Mouse (Mus musculus) midbrain, embryonic 12.5 days (tissue): Measurements from ENCODE around the gene Tmem184a. TPM values are rescaled to one million over a fixed set of nuclear protein-coding genes. Genes with fewer than 3 reads are reported as not detected.
A peak's percentile ranks its signal among the peaks of the same experiment; 100 is the strongest.

ENCODE experiments used
- ATAC-seq: fragments of 200-750 bp; cut with Nextera tagmentation; 2 replicates; pipeline ENCODE4 v1.8.0; 2017; ENCODE audit warnings: low read depth, moderate TSS enrichment, moderate library complexity; ENCODE audit not compliant: low FRiP score
- H3K27ac ChIP-seq: fragments of 300-500 bp; sonication (generic); replicated peaks from 2 replicates; pipeline ENCODE4 v1.5.1; 2016; ENCODE audit warnings: mild to moderate bottlenecking
- H3K27me3 ChIP-seq: fragments of 300-500 bp; sonication (generic); 2 replicates; pipeline ENCODE4 v1.6.1; 2016; ENCODE audit warnings: mild to moderate bottlenecking
- H3K36me3 ChIP-seq: fragments of 300-500 bp; sonication (generic); 2 replicates; pipeline ENCODE4 v1.6.1; 2016
- H3K4me1 ChIP-seq: fragments of 300-500 bp; sonication (generic); 2 replicates; pipeline ENCODE4 v1.6.1; 2016
- H3K4me2 ChIP-seq: fragments of 300-500 bp; sonication (generic); replicated peaks from 2 replicates; pipeline ENCODE4 v1.6.1; 2016; ENCODE audit warnings: mild to moderate bottlenecking, moderate library complexity
- H3K4me3 ChIP-seq: fragments of 300-500 bp; sonication (generic); 2 replicates; pipeline ENCODE4 v1.5.1; 2016; ENCODE audit warnings: mild to moderate bottlenecking
- H3K9ac ChIP-seq: fragments of 300-500 bp; sonication (generic); replicated peaks from 2 replicates; pipeline ENCODE4 v1.6.1; 2016; ENCODE audit warnings: mild to moderate bottlenecking, moderate library complexity
- H3K9me3 ChIP-seq: fragments of 300-500 bp; sonication (generic); 2 replicates; pipeline ENCODE4 v1.6.1; 2016; ENCODE audit warnings: mild to moderate bottlenecking
- WGBS: fragments of 180-500 bp; shearing (Covaris S2); methylation state at CpG from one replicate; pipeline ENCODE4 v1.1.7; 2016; 5-methylcytosine and 5-hydroxymethylcytosine counted together
- polyA plus RNA-seq: library from polyadenylated mRNA; unstranded; fragments of >200 nt; fragmentation: Nextera tagmentation; extraction: Ambion mirVana; gene quantifications from 2 replicates; pipeline ENCODE4 v1.2.1, GENCODE M21; 2016

The Tmem184a gene
- polyA plus RNA-seq, 1 experiment from 2014 or later = 0.75 TPM

DNA sequence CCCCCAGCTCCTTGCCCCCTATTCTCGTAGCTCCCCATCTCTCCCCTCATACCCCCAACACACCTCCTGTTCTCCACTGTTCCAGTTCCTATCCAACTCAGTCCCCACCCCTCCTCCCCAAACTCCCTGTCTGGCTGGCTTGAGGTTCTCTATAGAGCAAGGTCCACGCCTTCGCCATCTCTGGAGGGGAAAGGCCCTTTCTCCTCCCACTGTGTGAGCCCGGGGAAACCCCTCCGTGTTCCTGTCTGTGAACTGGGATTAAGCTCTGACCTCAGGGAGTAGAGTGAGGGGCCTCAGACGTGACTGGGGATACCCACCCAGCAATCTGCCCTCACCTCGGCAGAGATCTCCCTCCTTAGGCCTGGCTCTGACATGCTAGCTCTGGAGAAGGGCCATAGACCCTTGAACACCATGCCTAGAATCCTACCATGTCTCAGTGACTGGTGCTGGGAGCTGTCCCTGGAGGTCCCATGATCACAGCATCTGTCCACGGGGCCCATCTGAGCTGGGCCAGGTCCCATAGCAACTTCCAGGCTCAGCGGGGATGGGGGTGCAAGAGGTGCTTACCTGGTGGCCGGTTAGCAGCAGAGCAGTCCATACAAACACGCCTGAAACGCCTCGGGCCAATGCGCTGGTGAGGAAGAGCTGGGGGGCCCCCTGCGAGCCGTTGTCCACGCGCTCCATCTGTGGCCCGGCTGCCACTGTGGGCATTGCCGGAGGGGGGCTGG lies 7.2 kb downstream of the Tmem184a start:
- no peak overlapping the region for H3K4me2 ChIP-seq
- no peak for ATAC-seq
- H3K4me3 ChIP-seq = no peak overlapping the region
- no peak overlapping the region for H3K27ac ChIP-seq
- H3K4me1 ChIP-seq = no peaks in the 10 kb centered on the region
- WGBS = 73% methylated on average over 20 of the region's 20 CpGs
- no peaks in the 10 kb centered on the region for H3K36me3 ChIP-seq
- H3K9ac ChIP-seq = no peak overlapping the region
- H3K9me3 ChIP-seq = no peaks in the 10 kb centered on the region
- peaks cover 30% of the 10 kb centered on the region for H3K27me3 ChIP-seq

- peaks cover 30% of the 10 kb centered on the region for H3K27me3 ChIP-seq
- H3K9ac ChIP-seq = no peak overlapping the region
- H3K36me3 ChIP-seq = no peaks in the 10 kb centered on the region
- H3K4me1 ChIP-seq = no peaks in the 10 kb centered on the region
- 78% methylated on average over 15 of the region's 15 CpGs for WGBS
- no peak overlapping the region for H3K4me2 ChIP-seq
- no peaks in the 10 kb centered on the region for H3K9me3 ChIP-seq
- no peak overlapping the region for H3K4me3 ChIP-seq
- no peak for ATAC-seq
- no peak overlapping the region for H3K27ac ChIP-seq
Observed at GRCm38 (mm10) chr5:139811677-139812397, 7.9 kb downstream of the Tmem184a start.

DNA sequence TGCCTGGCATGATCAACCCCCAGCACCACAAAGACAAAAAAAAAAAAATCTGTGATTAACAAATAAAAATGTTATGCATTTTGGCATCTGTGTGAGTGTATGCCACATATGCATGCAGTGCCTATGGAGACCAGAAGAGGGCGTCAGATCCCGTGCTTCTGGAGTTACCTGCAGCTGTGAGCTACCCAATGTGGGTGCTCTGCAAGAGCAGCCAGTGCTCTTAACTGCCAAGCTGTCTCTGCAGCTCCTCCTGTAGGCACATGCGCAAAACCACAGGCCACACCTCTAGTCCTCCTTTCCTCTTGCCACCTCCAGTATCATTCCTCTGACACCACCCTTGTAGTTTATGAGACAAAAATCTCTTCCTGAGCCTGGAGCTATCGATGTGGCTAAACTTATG lies 10.3 kb downstream of the Tmem184a start:
- H3K27me3 ChIP-seq = peaks cover 26% of the 10 kb centered on the region
- WGBS = 52% methylated on average over 4 of the region's 4 CpGs
- ATAC-seq = no peak
- no peak overlapping the region for H3K9ac ChIP-seq
- no peak overlapping the region for H3K4me2 ChIP-seq
- H3K36me3 ChIP-seq = no peaks in the 10 kb centered on the region
- H3K27ac ChIP-seq = no peak overlapping the region
- no peaks in the 10 kb centered on the region for H3K4me1 ChIP-seq
- no peaks in the 10 kb centered on the region for H3K9me3 ChIP-seq
- no peak overlapping the region for H3K4me3 ChIP-seq

GRCm38 (mm10) chr5:139805924-139806323 lies 13.8 kb downstream of the Tmem184a start:
- H3K27me3 ChIP-seq = peaks cover 12% of the 10 kb centered on the region; the same call in 1 of the 2 replicates
- peaks cover 10% of the 10 kb centered on the region for H3K4me1 ChIP-seq
- H3K36me3 ChIP-seq = peaks cover 11% of the 10 kb centered on the region
- H3K9ac ChIP-seq = no peak overlapping the region
- no peak overlapping the region for H3K27ac ChIP-seq
- H3K4me3 ChIP-seq = no peak overlapping the region
- ATAC-seq = no peak
- no peak overlapping the region for H3K4me2 ChIP-seq
- 91% methylated on average over 8 of the region's 8 CpGs for WGBS
- H3K9me3 ChIP-seq = no peaks in the 10 kb centered on the region

GRCm38 (mm10) chr5:139804573-139805111 lies 15.1 kb downstream of the Tmem184a start:
- Histone ChIP-seq H3K4me2 (no peak overlapping the region), H3K27me3 (peaks cover 17% of the 10 kb centered on the region; the same call in 1 of the 2 replicates), H3K9ac (no peak overlapping the region), H3K27ac (no peak overlapping the region), H3K4me1 (peaks cover 12% of the 10 kb centered on the region), H3K4me3 (no peak overlapping the region), H3K36me3 (peaks cover 24% of the 10 kb centered on the region), H3K9me3 (no peaks in the 10 kb centered on the region)
- no peak for ATAC-seq
- 88% methylated on average over 11 of the region's 11 CpGs for WGBS

DNA sequence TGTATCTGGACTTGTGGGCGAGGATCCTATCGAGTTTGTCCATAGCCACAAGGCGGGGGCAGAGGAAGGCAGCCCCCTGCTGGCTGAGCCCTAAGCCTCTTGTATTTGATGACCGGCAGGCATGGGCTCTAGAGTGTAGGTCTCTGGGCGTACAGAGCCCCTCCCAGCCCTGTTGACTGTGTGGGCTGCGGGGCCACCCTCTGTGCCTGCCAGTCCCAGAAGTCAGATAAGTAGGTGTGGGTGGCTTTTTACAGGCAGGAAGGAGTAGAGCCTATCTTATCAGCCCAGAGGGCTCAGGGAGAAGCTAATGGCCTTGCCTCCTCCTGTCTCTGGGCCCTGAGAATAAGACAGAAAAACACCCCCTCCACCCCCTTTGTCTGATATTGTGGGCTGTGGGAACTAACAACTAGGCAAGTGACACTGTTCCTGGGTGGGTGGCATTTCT lies 15.6 kb downstream of the Tmem184a start:
- Histone ChIP-seq H3K4me3 (no peak overlapping the region), H3K36me3 (peaks cover 29% of the 10 kb centered on the region), H3K4me2 (0 out of 2 replicates have a peak overlapping the region, but pooled peaks have one; percentile 16), H3K9ac (no peak overlapping the region), H3K27me3 (peaks cover 17% of the 10 kb centered on the region; the same call in 1 of the 2 replicates), H3K4me1 (peaks cover 17% of the 10 kb centered on the region), H3K9me3 (no peaks in the 10 kb centered on the region), H3K27ac (no peak overlapping the region)
- ATAC-seq = 0 out of 2 replicates have a peak, but pooled peaks have one; percentile 47
- WGBS = 8% methylated on average over 6 of the region's 6 CpGs

GRCm38 (mm10) chr5:139803601-139804102 lies 16.1 kb downstream of the Tmem184a start:
- Histone ChIP-seq H3K4me2 (peak overlapping the region; percentile 16), H3K36me3 (peaks cover 30% of the 10 kb centered on the region), H3K4me1 (peaks cover 22% of the 10 kb centered on the region), H3K27ac (no peak overlapping the region), H3K27me3 (peaks cover 17% of the 10 kb centered on the region; the same call in 1 of the 2 replicates), H3K9me3 (no peaks in the 10 kb centered on the region), H3K9ac (no peak overlapping the region), H3K4me3 (no peak overlapping the region)
- 12% methylated on average over 12 of the region's 12 CpGs for WGBS
- peak; percentile 76 for ATAC-seq

GRCm38 (mm10) chr5:139803165-139803564 lies 16.6 kb downstream of the Tmem184a start:
- Histone ChIP-seq H3K36me3 (peaks cover 30% of the 10 kb centered on the region), H3K4me3 (no peak overlapping the region), H3K4me2 (peak overlapping the region; percentile 16), H3K27ac (no peak overlapping the region), H3K27me3 (peaks cover 17% of the 10 kb centered on the region; the same call in 1 of the 2 replicates), H3K9me3 (no peaks in the 10 kb centered on the region), H3K4me1 (peaks cover 27% of the 10 kb centered on the region), H3K9ac (no peak overlapping the region)
- ATAC-seq = no peak
- WGBS = 79% methylated on average over 8 of the region's 8 CpGs

DNA sequence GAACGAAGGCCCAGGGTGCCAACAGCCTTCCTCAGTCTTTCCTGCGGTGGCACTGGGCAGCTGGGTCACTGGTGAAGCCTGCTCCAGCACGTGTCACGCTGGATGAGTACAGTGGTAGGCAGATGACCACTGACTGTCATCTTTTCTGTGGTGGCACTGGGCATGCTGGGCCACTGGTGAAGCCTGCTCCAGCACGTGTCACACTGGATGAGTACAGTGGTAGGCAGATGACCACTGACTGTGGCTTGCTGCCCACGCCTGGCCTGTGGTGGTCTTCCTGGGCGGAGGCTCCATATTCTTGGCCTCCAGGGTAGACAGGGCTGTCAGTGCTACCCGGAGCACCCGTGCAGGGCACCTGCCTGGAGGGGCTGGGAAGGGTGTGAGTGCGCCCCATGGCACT lies 17.8 kb downstream of the Tmem184a start:
- H3K4me3 ChIP-seq = no peak overlapping the region
- ATAC-seq = no peak
- H3K27ac ChIP-seq = no peak overlapping the region
- H3K36me3 ChIP-seq = peaks cover 30% of the 10 kb centered on the region
- 0 out of 2 replicates have a peak, but pooled peaks cover 17% of the 10 kb centered on the region for H3K27me3 ChIP-seq
- whole genome bisulfite sequencing = 93% methylated on average over 10 of the region's 10 CpGs
- H3K4me2 ChIP-seq = no peak overlapping the region
- H3K9ac ChIP-seq = no peak overlapping the region
- peaks cover 40% of the 10 kb centered on the region for H3K4me1 ChIP-seq
- no peaks in the 10 kb centered on the region for H3K9me3 ChIP-seq

- Histone ChIP-seq H3K27ac (no peak overlapping the region), H3K9ac (0 out of 2 replicates have a peak overlapping the region, but pooled peaks have one; percentile 35), H3K9me3 (no peaks in the 10 kb centered on the region), H3K4me2 (no peak overlapping the region), H3K36me3 (peaks cover 30% of the 10 kb centered on the region), H3K4me1 (peaks cover 46% of the 10 kb centered on the region), H3K27me3 (peaks cover 17% of the 10 kb centered on the region; the same call in 1 of the 2 replicates), H3K4me3 (no peak overlapping the region)
- ATAC-seq = no peak
- WGBS = 96% methylated on average over 8 of the region's 8 CpGs
Observed at GRCm38 (mm10) chr5:139801231-139801630, 18.5 kb downstream of the Tmem184a start.

- H3K27me3 ChIP-seq = peaks cover 25% of the 10 kb centered on the region
- no peak overlapping the region for H3K27ac ChIP-seq
- no peak overlapping the region for H3K4me2 ChIP-seq
- H3K4me3 ChIP-seq = no peak overlapping the region
- peaks cover 30% of the 10 kb centered on the region for H3K36me3 ChIP-seq
- no peaks in the 10 kb centered on the region for H3K9me3 ChIP-seq
- peaks cover 56% of the 10 kb centered on the region for H3K4me1 ChIP-seq
- WGBS = 92% methylated on average over 33 of the region's 33 CpGs
- H3K9ac ChIP-seq = no peak overlapping the region
- no peak for ATAC-seq
Observed at GRCm38 (mm10) chr5:139799801-139800590, 19.7 kb downstream of the Tmem184a start.
